Mouse (Mus musculus): ENCODE results near the gene Fam120b. TPM values are rescaled to one million over a fixed set of nuclear protein-coding genes. Genes with fewer than 3 reads are reported as not detected.
"Not testable (repeated sequence)": the region's sequence is repeated elsewhere in the genome, so short reads cannot be mapped to it uniquely, and the experiment has no call there.

Gene Fam120b
- polyA plus RNA-seq, 1 experiment from 2014 or later: 35.7 TPM

- ATAC-seq (ENCODE audit: insufficient number of reproducible peaks, insufficient read depth, low FRiP score, low TSS enrichment): peak; percentile 90
Measured at GRCm38 (mm10) chr17:15440463-15441121, 44.6 kb downstream of the Fam120b start.

GRCm38 (mm10) chr17:15445421-15445820 lies 49.4 kb downstream of the Fam120b start:
- Histone ChIP-seq H3K27ac (no peak overlapping the region), H3K4me3 (no peak overlapping the region), H3K36me3 (no peaks in the 10 kb centered on the region), H3K9me3 (no peaks in the 10 kb centered on the region), H3K27me3 (no peaks in the 10 kb centered on the region), H3K9ac (no peak overlapping the region), H3K4me2 (replicated peaks) (no peak overlapping the region), H3K4me1 (peaks cover 10% of the 10 kb centered on the region)
- no peak for ATAC-seq (ENCODE audit: insufficient number of reproducible peaks, insufficient read depth, low FRiP score, low TSS enrichment)
- 78% methylated on average over 3 of the region's 3 CpGs for WGBS

More at GRCm38 (mm10) chr17:15440463-15441121, 44.6 kb downstream of the Fam120b start:
- H3K27me3 ChIP-seq: no peaks in the 10 kb centered on the region
- H3K4me1 ChIP-seq: peaks cover 13% of the 10 kb centered on the region
- peak overlapping the region; percentile 35 for H3K4me2 ChIP-seq (replicated peaks)
- 7% methylated on average over 11 of the region's 11 CpGs for WGBS
- H3K4me3 ChIP-seq: no peak overlapping the region
- peak overlapping the region; percentile 52; the same call in 1 of the 2 replicates for H3K27ac ChIP-seq
- no peaks in the 10 kb centered on the region for H3K9me3 ChIP-seq
- H3K36me3 ChIP-seq: no peaks in the 10 kb centered on the region
- no peak overlapping the region for H3K9ac ChIP-seq

DNA sequence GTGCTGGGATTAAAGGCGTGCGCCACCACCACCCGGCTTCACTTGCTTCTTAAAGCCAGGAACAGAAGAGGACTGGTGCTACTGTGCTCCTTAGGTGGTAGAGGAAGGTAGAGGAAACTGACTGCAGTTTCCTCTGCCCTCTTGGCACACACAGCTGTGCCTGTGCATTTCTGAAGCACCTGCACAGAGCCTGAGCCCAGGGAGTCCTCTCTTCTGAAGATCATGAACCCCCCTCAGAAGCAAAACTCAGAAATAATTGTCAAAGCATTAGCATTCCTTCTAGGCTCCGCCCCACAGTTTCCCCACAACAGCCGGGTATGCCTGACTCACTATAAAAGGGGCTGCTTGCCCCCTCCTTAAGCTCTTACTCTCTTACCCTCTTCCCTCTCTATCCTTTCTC lies 51.8 kb downstream of the Fam120b start:
- Histone ChIP-seq H3K36me3 (no peaks in the 10 kb centered on the region), H3K4me2 (replicated peaks) (no peak overlapping the region), H3K27ac (no peak overlapping the region), H3K4me3 (no peak overlapping the region), H3K27me3 (no peaks in the 10 kb centered on the region), H3K4me1 (no peaks in the 10 kb centered on the region), H3K9ac (no peak overlapping the region), H3K9me3 (no peaks in the 10 kb centered on the region)
- 75% methylated on average over 5 of the region's 5 CpGs for WGBS
- ATAC-seq (ENCODE audit: insufficient number of reproducible peaks, insufficient read depth, low FRiP score, low TSS enrichment): no peak

- H3K4me1 ChIP-seq; H3K4me3 ChIP-seq; H3K9ac ChIP-seq; H3K27me3 ChIP-seq; H3K4me2 ChIP-seq (replicated peaks); H3K27ac ChIP-seq; ATAC-seq (ENCODE audit: insufficient number of reproducible peaks, insufficient read depth, low FRiP score, low TSS enrichment); H3K9me3 ChIP-seq; H3K36me3 ChIP-seq: not testable (repeated sequence)
- WGBS: 64% methylated on average over 6 of the region's 6 CpGs
Measured at GRCm38 (mm10) chr17:15449144-15449543, 53.1 kb downstream of the Fam120b start.

DNA sequence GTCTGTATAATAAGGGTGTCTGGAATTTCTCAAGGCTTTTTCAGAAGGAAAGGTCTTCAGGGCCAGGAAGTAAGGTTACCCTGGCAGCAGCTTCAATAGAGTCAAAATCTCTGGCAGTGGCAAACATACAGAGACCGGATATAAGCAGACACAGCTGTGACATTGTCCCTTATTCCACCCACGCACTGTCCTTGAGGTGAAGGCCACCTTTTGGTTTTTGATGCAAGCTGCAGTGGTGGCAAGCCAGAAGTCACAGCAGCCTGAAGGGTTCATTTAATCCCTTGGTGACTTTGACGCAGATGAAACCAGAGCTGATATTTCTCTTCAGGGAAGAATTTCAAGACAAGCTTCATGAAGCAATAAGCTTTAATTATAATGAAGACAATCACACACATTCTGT lies 53.6 kb downstream of the Fam120b start:
- H3K4me2 ChIP-seq (replicated peaks): no peak overlapping the region
- H3K4me1 ChIP-seq: no peaks in the 10 kb centered on the region
- no peak overlapping the region for H3K9ac ChIP-seq
- H3K27me3 ChIP-seq: no peaks in the 10 kb centered on the region
- 62% methylated on average over 3 of the region's 3 CpGs for WGBS
- H3K27ac ChIP-seq: no peak overlapping the region
- no peaks in the 10 kb centered on the region for H3K9me3 ChIP-seq
- no peak overlapping the region for H3K4me3 ChIP-seq
- ATAC-seq (ENCODE audit: insufficient number of reproducible peaks, insufficient read depth, low FRiP score, low TSS enrichment): no peak
- H3K36me3 ChIP-seq: no peaks in the 10 kb centered on the region

DNA sequence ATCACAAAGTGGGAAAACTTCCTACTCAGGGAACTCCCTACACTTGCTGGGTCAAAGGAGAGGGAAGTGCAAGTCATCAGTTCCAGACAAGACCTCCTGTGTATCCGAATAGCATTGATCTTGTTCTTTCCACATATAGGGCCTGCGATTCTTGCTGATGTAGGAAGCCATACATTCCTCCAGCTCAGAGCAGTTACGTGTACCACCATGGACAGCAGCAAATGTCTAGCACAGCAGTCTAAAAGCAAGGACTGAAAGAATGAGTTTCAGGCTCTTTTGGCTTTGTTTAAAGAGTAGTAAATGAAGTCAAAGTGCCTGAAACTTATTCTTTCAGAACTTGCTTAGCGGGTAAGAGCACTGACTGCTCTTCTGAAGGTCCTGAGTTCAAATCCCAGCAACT lies 59.2 kb downstream of the Fam120b start:
- Histone ChIP-seq H3K27me3 (no peaks in the 10 kb centered on the region), H3K4me1 (no peaks in the 10 kb centered on the region), H3K36me3 (no peaks in the 10 kb centered on the region), H3K9ac (no peak overlapping the region), H3K4me2 (replicated peaks) (no peak overlapping the region), H3K9me3 (no peaks in the 10 kb centered on the region), H3K27ac (no peak overlapping the region), H3K4me3 (no peak overlapping the region)
- no peak for ATAC-seq (ENCODE audit: insufficient number of reproducible peaks, insufficient read depth, low FRiP score, low TSS enrichment)
- 81% methylated on average over 4 of the region's 4 CpGs for WGBS

DNA sequence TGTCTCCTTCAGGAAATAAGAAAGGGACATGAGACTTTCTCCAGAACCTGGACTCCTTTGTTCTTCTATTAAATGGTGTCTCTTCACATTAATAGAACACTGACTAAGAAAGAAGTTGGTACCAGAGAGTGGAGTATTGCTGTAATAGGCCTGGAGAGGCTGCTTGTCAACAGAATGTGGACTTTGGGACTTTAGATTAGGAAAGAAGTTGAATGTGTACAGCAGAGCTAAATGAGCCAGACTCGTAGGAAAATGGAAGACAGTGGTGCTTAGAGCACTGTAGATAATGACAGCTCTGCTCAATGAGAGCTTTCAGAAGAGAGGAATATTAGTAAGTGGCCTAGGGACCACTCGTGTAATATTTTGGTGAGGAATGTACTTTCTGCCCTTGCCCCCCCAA lies 60.6 kb downstream of the Fam120b start:
- no peak for ATAC-seq (ENCODE audit: insufficient number of reproducible peaks, insufficient read depth, low FRiP score, low TSS enrichment)
- H3K9me3 ChIP-seq: no peaks in the 10 kb centered on the region
- no peaks in the 10 kb centered on the region for H3K27me3 ChIP-seq
- no peak overlapping the region for H3K27ac ChIP-seq
- H3K4me1 ChIP-seq: no peaks in the 10 kb centered on the region
- no peak overlapping the region for H3K4me3 ChIP-seq
- H3K36me3 ChIP-seq: peaks cover under 1% of the 10 kb centered on the region; the same call in 1 of the 2 replicates
- no peak overlapping the region for H3K4me2 ChIP-seq (replicated peaks)
- no peak overlapping the region for H3K9ac ChIP-seq
- 87% methylated on average over 2 of the region's 2 CpGs for WGBS

- Histone ChIP-seq H3K4me2 (replicated peaks) (no peak overlapping the region), H3K36me3 (peaks cover 3% of the 10 kb centered on the region; the same call in 1 of the 2 replicates), H3K27ac (no peak overlapping the region), H3K27me3 (no peaks in the 10 kb centered on the region), H3K9me3 (no peaks in the 10 kb centered on the region), H3K9ac (no peak overlapping the region), H3K4me1 (no peaks in the 10 kb centered on the region), H3K4me3 (no peak overlapping the region)
- no peak for ATAC-seq (ENCODE audit: insufficient number of reproducible peaks, insufficient read depth, low FRiP score, low TSS enrichment)
- 91% methylated on average over 4 of the region's 4 CpGs for WGBS
Measured at GRCm38 (mm10) chr17:15459761-15460160, 63.8 kb downstream of the Fam120b start.

GRCm38 (mm10) chr17:15461921-15462495 lies 66.0 kb downstream of the Fam120b start:
- Histone ChIP-seq H3K4me1 (no peaks in the 10 kb centered on the region), H3K9me3 (no peaks in the 10 kb centered on the region), H3K27ac (no peak overlapping the region), H3K4me3 (no peak overlapping the region), H3K27me3 (no peaks in the 10 kb centered on the region), H3K36me3 (peaks cover 7% of the 10 kb centered on the region; the same call in 1 of the 2 replicates), H3K9ac (no peak overlapping the region), H3K4me2 (replicated peaks) (no peak overlapping the region)
- WGBS: 92% methylated on average over 6 of the region's 6 CpGs
- ATAC-seq (ENCODE audit: insufficient number of reproducible peaks, insufficient read depth, low FRiP score, low TSS enrichment): no peak

DNA sequence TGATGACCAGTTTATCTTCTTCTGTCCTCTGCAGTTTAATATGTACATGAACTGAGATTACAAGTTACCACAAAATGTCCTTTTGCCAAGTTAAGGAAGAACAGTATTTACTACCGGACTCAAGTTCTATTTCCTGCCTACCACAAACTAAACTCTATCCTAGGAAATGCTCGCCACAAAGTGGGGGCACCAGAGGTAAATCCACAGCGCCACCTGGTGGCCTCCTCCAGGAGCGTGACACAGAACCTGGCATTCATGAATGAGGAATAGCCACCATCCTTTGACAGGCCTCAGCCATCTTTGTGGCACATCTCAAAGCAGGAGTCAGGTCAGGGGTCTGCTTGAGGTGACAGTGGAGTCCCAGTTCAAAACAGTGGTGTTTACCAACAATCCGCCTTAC lies 71.7 kb downstream of the Fam120b start:
- H3K36me3 ChIP-seq: peaks cover 36% of the 10 kb centered on the region
- no peak overlapping the region for H3K4me2 ChIP-seq (replicated peaks)
- 24% methylated on average over 5 of the region's 5 CpGs for WGBS
- ATAC-seq (ENCODE audit: insufficient number of reproducible peaks, insufficient read depth, low FRiP score, low TSS enrichment): no peak
- H3K4me1 ChIP-seq: no peaks in the 10 kb centered on the region
- H3K9ac ChIP-seq: no peak overlapping the region
- H3K27ac ChIP-seq: no peak overlapping the region
- no peak overlapping the region for H3K4me3 ChIP-seq
- H3K27me3 ChIP-seq: no peaks in the 10 kb centered on the region
- no peaks in the 10 kb centered on the region for H3K9me3 ChIP-seq

DNA sequence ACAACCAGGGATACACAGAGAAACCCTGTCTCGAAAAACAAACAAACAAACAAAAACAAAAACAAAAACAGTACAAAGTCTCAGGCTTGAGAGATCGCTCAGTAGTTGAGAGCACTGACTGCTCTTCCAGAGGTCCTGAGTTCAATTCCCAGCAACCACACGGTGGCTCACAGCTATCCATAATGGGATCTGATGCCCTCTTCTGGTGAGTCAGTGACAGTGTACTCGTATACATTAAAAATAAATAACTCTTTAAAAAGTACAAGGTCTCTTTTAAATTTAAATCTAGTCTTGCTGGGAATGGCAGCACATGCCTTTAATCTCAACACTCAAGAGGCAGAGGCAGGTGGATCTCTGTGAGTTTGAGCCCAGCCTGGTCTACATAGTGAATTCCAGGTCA lies 76.7 kb downstream of the Fam120b start:
- WGBS: 88% methylated on average over 4 of the region's 4 CpGs
- Histone ChIP-seq H3K4me2 (replicated peaks) (no peak overlapping the region), H3K4me3 (no peak overlapping the region), H3K9ac (no peak overlapping the region), H3K36me3 (peaks cover 82% of the 10 kb centered on the region), H3K9me3 (no peaks in the 10 kb centered on the region), H3K27ac (no peak overlapping the region), H3K4me1 (no peaks in the 10 kb centered on the region), H3K27me3 (no peaks in the 10 kb centered on the region)
- no peak for ATAC-seq (ENCODE audit: insufficient number of reproducible peaks, insufficient read depth, low FRiP score, low TSS enrichment)
